Mouse (Mus musculus) kidney, adult 11 months (tissue): ENCODE results near the gene Ifrd1.
"Not testable (repeated sequence)": the region's sequence is repeated elsewhere in the genome, so short reads cannot be mapped to it uniquely, and the experiment has no call there.

Source experiments
- DNase-seq: peaks from one replicate; pipeline ENCODE4 v3.0.0; 2022

Gene Ifrd1

GRCm38 (mm10) chr12:40248454-40249180 lies at the start of gene Ifrd1:
Gene Ifrd1, minus strand, starts transcription at chr12:40248504.
- no peak for DNase-seq

- DNase-seq, result peak; percentile 24
Measured at GRCm38 (mm10) chr12:40286539-40286938, 38.2 kb upstream of the Ifrd1 start.

GRCm38 (mm10) chr12:40280596-40281325 lies 32.5 kb upstream of the Ifrd1 start:
- DNase-seq, result peak; percentile 32

GRCm38 (mm10) chr12:40277581-40277980 lies 29.3 kb upstream of the Ifrd1 start:
- DNase-seq, result no peak

GRCm38 (mm10) chr12:40274931-40275330 lies 26.6 kb upstream of the Ifrd1 start:
- DNase-seq, result no peak

- DNase-seq, result no peak
Measured at GRCm38 (mm10) chr12:40273339-40273738, 25.0 kb upstream of the Ifrd1 start.

GRCm38 (mm10) chr12:40272710-40273109 lies 24.4 kb upstream of the Ifrd1 start:
- DNase-seq, result no peak

GRCm38 (mm10) chr12:40268313-40268712 lies 20.0 kb upstream of the Ifrd1 start:
- no peak for DNase-seq

GRCm38 (mm10) chr12:40263712-40264111 lies 15.4 kb upstream of the Ifrd1 start:
- no peak for DNase-seq

- DNase-seq, result no peak
Measured at GRCm38 (mm10) chr12:40263006-40263405, 14.7 kb upstream of the Ifrd1 start.

GRCm38 (mm10) chr12:40258462-40259000 lies 10.2 kb upstream of the Ifrd1 start:
- no peak for DNase-seq

- peak; percentile 55 for DNase-seq
Measured at GRCm38 (mm10) chr12:40257226-40257625, 8.9 kb upstream of the Ifrd1 start.

- DNase-seq, result no peak
Measured at GRCm38 (mm10) chr12:40256543-40256942, 8.2 kb upstream of the Ifrd1 start.

- DNase-seq, result no peak
Measured at GRCm38 (mm10) chr12:40256033-40256432, 7.7 kb upstream of the Ifrd1 start.

- DNase-seq, result not testable (repeated sequence)
Measured at GRCm38 (mm10) chr12:40255310-40255709, 7.0 kb upstream of the Ifrd1 start.

GRCm38 (mm10) chr12:40254729-40255128 lies 6.4 kb upstream of the Ifrd1 start:
- no peak for DNase-seq

- no peak for DNase-seq
Measured at GRCm38 (mm10) chr12:40253241-40253640, 4.9 kb upstream of the Ifrd1 start.

- no peak for DNase-seq
Measured at GRCm38 (mm10) chr12:40250256-40250655, 2.0 kb upstream of the Ifrd1 start.

- DNase-seq, result peak; percentile 27
Measured at GRCm38 (mm10) chr12:40247976-40248375, 328 bp downstream of the Ifrd1 start.

GRCm38 (mm10) chr12:40247384-40247783 lies 920 bp downstream of the Ifrd1 start:
- no peak for DNase-seq

- DNase-seq, result no peak
Measured at GRCm38 (mm10) chr12:40245434-40245970, 2.8 kb downstream of the Ifrd1 start.

- no peak for DNase-seq
Measured at GRCm38 (mm10) chr12:40244926-40245325, 3.4 kb downstream of the Ifrd1 start.

GRCm38 (mm10) chr12:40243821-40244221 lies 4.5 kb downstream of the Ifrd1 start:
- no peak for DNase-seq

- no peak for DNase-seq
Measured at GRCm38 (mm10) chr12:40243241-40243640, 5.1 kb downstream of the Ifrd1 start.
